Mouse (Mus musculus) right cerebral cortex, postnatal 36 days (tissue): ENCODE measurements at regions not wholly inside any gene's neighbourhood (a gene's known extent, or its start where the extent isn't known, plus 50 kb on each side); places are given as distances from the start of the nearest gene placed in this dataset.

ENCODE experiments used
- DNase-seq, 2 experiments: peaks; one replicate each; pipeline ENCODE4 v3.0.0; 2022; ENCODE audit warnings: low spot score in 2 of 2, mixed read lengths in 1 of 2

DNA sequence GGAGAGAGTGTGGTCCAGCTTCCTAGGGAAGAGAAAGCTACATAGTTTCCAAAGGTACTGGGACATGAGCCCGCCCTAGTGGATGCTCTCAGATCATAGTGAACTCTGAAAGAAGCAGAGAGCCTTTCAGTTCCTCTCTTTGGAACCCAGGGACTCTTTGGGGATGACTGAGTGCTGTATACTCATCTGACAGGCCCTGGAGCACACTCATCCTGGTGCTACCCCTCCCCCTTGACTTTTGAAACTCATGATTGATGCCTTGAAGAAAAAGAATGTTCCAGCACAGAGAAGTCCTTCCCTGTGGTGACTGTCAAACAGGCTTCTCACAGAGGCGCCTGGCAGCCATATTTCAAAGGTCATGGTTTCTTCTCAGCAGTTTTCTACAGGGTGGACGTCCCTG is 254.2 kb upstream of the Eif4g2 start:
- no peak for DNase-seq

DNA sequence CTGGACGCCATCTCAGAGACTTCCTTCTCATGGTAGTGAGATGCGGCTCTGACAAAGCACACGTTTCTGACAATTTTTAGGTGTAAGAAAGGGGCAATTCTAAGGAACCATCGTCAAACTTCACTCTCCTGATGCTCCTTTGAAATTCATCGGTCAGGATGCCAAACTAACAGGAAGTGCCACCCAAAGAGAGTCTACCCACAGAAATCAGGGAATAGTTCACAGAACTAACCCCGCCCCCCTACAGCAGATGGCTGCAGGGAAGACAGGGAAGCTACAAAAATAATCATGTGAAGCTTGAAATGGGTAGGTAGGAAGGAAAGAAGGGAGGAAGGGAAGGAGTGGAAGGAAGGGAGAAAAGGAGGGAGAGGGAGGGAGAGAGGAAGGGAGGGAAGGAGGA is 240.1 kb upstream of the Eif4g2 start:
- DNase-seq: peak; percentile 48 to 71

DNA sequence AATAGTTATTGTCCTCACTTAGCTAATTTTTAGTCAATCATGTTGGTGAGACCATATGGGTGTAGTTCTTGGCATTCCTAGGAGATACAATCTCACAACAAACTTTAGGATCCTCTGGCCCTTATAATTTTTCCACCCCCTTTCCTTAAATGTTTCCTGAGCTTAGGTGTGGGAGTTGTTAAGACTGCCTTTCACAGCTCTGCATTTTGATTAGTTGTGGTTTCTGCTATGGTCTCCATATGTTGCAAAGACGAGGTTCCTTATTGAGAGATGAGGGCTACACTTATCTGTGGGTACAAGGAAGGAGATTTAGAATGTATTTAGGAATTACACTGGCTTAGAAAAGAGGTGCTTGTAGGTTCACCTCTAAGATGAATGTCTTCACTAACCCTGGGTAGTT is 237.1 kb upstream of the Eif4g2 start:
- no peak for DNase-seq

DNA sequence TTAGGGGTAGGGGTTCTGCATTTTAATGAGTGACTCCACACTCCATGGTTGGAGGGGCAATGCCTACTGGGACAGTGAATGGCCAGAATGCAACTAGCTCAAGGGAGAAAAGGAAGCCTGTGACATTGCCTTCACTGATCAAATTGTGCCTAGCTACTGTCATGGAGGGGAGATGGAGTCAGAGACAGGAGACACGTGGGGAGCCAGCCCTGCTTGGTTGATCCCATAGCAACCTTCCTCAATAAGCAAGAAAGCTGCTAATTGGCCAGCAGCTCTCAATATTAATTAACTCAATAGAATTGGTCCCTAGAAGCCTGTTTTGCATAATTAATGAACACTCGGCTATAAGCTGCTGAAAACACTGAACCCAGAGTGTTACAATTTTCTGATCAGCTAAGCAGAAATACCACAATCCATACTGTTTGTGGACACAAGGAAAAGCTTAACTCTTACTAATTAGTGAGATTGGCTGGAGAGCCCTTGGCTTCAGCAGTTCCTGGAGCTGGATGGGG is 233.7 kb upstream of the Eif4g2 start:
- no peak for DNase-seq

DNA sequence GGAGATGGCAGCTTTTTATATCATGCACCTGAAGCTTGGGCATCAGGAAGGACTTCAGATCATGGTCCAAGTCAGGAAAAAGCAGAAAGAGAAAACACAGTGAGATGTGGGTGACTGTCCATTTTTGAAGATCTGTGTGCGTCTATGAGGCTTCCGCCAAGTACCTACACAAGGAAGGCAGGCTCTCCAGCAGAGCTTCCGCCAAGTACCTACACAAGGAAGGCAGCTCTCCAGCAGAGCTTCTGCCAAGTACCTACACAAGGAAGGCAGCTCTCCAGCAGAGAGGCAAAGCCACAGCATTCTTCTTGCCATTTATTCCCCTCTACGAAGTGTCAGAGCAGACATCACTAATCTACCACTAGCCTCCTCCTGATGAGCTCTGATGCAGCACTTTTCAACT is 231.1 kb upstream of the Eif4g2 start:
- DNase-seq: no peak

DNA sequence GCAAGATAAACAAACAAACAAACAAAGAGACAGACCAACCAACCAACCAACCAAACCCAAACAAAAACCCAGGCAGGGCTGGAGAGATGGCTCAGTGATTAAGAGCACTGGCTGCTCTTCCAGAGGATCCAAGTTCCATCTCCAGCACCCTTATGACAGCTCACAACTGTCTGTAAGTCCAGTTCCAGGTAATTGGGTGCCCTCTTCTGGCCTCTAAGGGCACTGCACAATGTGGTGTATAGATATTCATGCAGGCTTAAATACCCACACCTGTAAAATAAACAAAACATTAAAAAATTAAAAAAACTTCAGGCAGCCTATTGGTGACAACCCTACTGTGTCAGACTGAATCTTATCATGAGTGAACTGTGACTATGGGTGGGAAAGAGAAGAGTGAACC is 222.4 kb upstream of the Eif4g2 start:
- DNase-seq: no peak

DNA sequence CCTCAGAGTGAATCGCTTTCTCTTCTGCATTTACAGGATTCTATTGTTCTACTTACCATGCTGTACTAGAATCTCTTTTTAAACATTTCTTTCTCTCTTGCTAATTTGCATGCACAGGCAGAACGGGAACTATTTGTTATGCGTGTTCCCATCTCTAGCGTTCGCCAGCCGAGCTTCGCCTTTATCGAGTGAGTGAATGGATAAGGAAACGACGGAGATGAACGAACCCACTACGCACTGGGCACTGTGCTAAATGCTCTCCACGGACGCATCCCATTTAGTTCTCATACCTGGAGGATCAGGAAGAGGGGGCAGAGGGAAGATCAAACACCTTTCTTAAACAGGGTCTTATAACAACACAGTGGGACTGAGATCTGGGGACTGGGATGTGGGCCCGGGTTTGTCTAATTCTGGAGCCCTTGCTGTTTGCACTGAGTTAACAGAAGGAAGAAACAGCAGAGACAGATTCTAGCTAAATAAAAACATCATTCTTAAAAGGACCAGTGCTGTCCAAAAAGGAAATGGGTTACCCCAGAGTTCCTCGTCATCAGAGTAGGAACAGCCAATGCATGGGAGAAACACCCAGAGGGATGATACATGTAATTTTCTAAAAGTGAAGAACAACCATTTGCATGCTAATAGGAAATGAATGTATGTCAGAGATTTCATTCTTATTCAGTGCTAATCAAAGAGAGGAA is 219.1 kb upstream of the Eif4g2 start:
- DNase-seq: peak; percentile 28 to 42

DNA sequence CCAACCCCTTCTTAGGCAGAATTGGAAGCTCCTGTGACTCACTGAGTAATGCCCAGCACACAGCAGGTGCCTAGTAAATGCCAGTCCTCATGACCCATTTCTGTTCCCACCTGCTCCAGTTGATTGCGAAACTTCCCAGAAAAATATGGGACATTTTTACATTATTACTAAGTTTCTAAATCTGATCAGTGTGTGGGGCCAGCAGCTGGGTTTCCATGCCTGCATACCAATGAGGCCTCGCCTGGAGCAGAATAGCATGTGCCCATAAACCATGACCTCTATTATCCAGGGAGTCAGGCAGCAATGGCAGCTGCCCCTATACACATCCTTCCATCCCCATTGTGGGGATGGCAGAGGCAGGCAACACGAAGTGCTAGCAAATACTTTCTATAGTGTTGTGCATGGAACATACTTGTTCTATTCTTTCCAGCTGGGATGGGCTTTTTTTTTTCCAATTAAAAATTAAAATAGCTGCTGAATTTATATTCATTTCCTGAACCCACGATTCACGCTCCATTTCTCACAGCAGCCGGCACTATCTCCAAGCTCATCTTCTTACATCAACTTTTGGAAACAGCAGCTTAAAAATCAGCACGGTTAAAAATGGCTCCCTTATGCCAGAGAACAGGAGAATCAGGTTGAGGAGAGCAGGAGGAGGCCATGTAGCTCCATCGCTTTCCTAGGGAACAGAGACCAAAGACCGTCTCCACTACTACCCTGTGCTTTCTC is 214.5 kb upstream of the Eif4g2 start:
- peak; percentile 28 to 58 for DNase-seq

DNA sequence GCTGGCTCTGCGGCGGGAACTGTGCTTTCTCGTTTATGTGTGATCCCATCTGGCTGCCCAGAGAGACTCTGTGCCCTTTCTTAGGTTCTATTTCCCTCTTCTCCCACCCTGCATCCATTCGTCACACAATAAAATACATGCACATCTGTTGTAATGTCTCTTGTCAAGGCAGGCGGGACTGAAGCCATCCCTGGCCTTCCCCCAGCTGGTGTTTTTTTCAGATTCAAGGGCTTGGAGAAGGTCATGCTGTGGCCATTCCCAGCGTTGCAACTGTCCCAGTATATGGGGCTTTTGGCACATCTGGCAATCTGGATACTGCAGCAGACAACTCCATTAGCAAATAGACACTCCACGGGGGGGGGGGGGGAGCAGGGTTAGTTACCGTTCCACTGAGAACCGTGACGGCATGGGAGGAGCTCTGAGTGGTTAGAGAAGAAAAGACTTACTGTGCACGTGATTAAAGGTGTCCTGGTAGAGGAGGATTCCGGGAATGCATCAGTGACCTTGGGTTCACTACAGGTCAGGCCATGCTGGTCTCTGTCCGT is 200.7 kb upstream of the Eif4g2 start:
- no peak for DNase-seq

DNA sequence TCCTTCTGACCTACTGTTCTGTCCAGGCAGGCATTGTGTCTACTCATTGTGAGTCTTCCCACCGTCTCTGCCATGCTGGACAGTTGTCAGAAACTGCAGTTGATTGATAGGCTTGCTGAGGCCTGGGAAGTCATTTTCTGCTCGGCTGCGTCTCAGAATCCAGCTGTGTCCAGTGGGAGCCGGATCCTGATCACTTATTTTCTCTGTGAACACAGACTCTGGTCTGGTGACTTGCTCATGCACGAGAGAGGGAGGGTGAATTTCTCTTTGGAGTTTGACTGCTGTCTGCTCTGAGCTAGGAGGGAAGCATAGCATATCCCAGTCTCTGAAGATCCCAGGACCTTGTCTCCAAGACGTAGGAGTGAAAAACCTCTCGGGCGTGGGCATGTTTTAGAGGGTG is 199.5 kb upstream of the Eif4g2 start:
- DNase-seq: no peak

DNA sequence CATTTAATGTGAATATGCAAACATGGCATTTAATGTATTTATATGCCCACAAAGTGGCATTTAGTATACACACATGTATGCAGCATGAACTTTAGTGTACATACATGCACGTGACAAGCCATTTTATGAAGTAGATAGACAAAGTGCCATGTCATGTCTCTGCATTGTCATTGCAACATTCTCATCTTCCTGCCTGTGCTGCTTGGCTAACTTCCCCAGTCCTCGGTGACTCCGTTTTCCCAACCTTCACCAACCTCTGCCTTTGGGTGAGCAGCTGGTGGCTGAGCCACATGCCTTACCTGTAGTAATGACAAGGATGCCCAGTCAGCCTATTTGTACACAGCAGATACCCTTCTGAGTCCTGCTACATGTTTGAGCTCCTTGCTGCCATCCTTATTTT is 194.9 kb upstream of the Eif4g2 start:
- no peak for DNase-seq

DNA sequence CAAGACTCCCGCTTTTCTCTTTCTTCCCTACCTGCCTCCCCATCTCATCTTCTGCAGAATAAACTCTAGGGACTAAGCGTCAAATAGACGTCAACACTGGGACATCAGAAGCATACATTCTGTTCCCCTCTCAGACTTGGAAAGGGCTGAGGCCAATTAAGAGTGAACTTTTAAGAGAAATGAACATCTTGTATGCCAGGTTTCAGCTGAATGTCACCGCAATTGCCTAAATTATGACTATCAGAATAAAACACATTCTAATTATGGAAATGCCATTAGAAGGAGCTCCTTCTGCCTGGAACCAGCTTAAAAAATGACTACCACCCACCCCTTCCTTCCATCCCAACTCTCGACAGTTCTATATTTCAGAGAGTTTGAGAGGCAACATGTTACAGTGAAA is 191.0 kb upstream of the Eif4g2 start:
- DNase-seq: no peak

DNA sequence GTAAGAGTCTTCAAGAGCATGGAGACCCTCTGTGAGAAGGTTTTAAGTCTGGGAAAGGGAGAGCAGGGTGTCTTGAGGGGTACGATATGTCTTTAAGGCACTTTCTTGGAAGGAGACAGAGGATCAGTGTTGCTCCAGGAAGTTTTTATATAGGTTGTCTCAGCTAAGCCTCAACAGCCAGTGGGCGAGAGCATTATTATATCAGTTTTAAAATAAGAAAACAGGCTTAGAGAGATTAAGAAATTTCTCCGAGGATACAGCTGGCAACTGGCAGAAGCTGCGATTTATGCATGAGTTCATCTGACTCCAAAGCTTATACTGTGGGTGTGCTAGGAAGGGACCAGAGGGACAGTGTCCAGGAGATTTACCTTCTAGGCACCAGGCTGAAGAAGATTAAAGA is 188.0 kb upstream of the Eif4g2 start:
- no peak for DNase-seq

DNA sequence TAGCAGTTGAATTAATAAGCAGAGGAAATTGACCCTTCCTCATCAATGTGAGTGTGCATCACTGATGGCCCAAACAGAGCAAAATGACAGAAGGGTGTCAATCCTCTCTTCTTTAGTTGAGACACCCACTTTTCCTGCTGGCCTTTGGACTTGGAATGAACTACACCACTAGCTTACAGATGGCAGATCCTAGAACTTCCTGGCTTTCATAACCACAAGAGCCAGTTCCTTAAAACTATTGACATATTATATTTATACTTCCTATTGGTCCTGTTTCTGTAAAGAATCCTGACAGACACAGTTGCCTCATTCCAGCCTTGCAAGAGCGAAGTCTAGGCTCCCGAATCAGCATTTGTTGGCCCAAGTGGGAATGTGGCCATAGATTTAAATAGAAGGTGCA is 185.4 kb upstream of the Eif4g2 start:
- DNase-seq: no peak

DNA sequence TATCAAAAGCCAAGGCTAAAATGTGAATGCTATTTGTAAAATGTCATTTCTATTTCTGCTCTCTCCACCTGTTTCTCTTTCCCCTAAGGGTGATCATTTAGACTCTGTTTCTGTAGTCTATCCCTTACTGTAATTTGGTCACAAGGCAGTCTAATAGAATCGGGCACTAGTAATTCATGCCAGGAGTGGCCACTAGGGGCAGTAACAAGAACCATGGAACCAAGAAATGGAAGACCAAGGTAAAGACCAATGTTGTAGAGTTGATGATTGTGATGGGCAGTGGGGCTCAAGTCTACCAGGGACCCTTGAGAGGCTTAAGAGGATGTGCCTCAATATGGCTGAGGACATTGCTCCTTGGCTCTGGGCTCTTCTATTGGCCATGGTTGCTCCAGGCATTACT is 180.5 kb upstream of the Eif4g2 start:
- no peak for DNase-seq

DNA sequence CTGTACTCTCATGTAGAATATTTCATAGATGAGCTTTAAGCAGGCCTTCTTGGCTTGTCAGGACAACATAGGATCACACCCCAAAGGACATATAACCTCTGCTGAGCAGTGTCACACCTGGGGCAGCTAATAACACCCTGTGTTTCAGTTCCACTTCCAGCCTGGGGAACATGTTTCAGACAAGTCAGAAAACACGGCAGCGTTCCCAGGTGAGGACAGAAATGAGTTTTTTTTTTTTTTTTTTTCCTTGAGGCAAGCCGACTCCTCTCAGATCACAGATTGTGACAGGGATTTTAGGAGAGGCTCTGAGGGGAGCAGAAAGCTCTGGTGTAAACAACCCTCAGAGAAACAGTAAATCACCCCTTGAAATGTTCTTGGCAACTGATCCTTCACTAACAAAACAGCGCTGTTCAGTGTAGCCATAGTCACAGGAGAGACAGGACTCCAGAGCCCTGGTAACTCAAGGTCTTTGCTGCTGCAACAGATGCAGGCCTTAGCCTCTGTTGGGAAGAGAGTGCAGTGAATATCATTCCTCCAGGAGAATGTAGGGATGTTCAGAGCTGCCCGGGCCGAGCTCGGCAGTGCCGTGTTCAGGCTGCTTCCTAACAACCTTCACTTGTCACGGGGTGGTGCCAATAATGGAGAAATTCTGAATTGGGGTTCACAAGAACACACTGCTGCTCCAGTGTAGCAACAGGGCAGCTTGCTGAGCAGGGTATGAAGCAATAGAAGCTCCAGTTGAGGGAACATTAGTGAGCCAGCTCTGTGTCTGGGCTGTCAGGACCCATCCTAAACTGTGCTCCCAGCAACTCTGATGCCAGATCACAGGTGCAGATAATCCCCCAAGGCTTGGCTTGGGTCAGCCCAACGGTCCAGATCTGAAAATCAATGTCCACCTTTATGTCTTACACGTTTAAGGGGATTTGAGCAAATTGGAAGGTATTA is 177.1 kb upstream of the Eif4g2 start:
- no peak for DNase-seq

DNA sequence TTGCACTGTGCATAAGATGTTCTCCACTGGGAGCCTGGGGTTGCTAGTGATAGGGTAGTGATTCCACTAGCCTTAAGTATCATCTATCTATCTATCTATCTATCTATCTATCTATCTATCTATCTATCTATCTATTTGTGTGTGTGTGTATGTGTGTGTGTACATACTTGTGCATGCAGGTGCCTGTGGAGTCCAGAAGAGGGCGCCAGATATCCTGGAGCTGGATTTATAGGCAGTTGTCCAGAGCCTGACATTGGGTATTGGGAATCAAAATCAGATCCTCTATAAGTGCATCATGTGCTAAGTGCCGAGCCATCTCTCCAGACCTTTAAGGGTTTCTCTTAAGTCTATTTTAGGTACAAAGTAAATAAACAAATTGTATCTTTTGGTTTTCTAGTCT is 175.0 kb upstream of the Eif4g2 start:
- DNase-seq: no peak

DNA sequence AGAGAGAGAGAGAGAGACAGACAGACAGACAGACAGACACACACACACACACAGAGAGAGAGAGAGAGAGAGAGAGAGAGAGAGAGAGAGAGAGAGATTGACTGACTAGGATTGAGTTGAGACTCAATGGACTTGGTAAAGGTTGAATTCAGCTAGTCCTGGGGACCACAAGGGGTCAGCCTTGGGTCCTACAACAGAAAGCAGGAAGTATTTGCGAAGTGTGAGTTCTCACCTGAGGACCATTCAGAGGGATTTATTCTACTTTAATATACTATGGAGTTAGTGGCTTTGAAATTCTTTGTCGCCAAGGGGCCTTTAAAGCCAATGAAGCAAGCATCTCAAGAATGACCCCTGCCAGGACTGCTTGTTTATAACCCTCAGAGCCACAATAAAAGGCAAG is 173.4 kb upstream of the Eif4g2 start:
- DNase-seq: no peak

DNA sequence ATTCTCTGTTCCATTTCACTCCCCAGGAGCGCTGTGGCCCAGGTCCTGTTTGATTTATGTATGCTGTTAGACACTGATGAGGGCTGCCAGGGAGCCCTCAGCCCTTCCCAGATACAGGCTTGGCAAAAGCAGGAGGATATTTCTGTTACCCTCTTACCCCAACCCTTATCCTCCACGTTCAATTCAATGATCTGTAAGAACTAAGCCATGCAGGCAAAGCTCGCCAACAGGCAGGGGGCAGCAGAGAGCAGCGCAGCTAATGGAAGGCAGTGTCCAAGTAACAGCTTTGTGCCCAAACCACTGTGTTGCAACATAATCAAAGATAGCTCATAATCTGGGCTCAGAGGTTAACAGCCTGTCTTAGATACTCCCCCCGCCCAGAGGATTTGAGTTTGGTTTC is 166.8 kb upstream of the Eif4g2 start:
- DNase-seq: peak; percentile 49 to 66

DNA sequence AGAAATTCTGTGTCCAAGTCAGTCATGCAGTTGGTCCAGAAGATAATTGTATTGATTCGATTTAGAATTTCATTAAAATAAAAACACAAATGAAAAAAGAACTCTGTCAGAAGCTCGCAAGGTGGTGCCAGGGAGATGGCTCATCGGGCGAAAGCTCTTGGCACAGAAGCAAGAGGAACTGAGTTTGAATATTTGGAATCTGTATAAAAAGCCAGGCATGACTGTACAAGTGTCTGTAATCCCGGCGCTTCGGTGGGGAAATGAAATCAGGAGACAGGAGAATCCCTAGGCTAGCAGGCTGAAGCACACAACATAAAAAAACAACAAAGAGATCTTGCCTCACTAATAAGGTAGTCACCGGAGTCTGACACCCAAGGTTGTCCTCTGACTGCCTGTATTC is 162.7 kb upstream of the Eif4g2 start:
- peak in 1 of 2 experiments; percentile 27 for DNase-seq

DNA sequence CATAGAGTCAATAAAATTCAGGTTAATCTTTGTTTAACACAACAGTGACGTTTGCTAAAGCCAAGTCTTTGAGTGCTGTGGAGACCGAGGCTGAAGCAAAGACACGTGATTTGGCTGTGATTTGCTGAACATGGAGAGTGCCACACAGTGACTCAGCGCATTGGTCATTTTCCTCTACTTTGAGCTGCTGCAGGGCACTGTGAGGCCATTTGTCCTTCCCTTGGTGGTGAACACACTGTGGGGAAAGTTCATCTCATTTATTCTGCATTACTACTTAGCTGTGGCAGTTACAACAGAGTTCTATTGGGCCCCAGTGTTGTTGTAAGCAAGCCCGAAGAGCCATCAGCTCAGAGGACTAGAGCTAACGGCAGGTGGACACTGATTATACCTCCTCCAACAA is 162.2 kb upstream of the Eif4g2 start:
- no peak for DNase-seq

DNA sequence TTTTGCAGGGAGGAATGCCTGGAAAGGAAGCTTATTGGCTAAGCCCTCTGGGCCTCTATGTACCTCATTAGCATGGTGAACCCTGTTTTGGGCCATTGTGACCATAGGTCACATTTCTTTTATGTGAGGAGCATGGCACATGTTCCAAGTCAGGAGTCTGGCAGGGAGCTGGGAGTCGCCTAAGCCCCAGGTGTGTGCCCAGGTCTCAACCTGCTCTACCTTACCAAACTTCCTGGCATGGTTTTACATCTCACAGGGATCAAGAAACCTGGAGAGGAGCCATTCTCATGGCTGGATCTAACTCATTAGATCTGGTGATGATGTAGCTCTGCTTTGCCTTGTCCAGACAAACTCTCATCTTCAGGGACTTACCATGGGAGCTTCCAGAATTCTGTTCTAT is 161.0 kb upstream of the Eif4g2 start:
- DNase-seq: no peak
